Mouse (Mus musculus) midbrain, embryonic 14.5 days (tissue): ENCODE measurements around the gene Plekhm3. TPM values are rescaled to one million over a fixed set of nuclear protein-coding genes. Genes with fewer than 3 reads are reported as not detected.
"Not testable (repeated sequence)": the region's sequence is repeated elsewhere in the genome, so short reads cannot be mapped to it uniquely, and the experiment has no call there.

Experiments used
- ATAC-seq: fragments of 200-750 bp; cut with Nextera tagmentation; 2 replicates; pipeline ENCODE4 v1.8.0; 2017; ENCODE audit warnings: moderate number of reproducible peaks, moderate library complexity; ENCODE audit not compliant: low FRiP score, low TSS enrichment
- DNase-seq: peaks from one replicate; pipeline ENCODE4 v3.0.0-alpha.2; 2015
- H3K27ac ChIP-seq: fragments of 300-500 bp; sonication (generic); replicated peaks from 2 replicates; pipeline ENCODE4 v1.5.1; 2014; ENCODE audit warnings: mild to moderate bottlenecking, low read depth, low read length, moderate library complexity
- H3K27me3 ChIP-seq: fragments of 300-500 bp; sonication (generic); 2 replicates; pipeline ENCODE4 v1.6.1; 2014; ENCODE audit warnings: low read length, control low read depth, mixed read lengths; ENCODE audit not compliant: control insufficient read depth, insufficient read depth
- H3K36me3 ChIP-seq: fragments of 300-500 bp; sonication (generic); 2 replicates; pipeline ENCODE4 v1.6.1; 2014; ENCODE audit warnings: low read length, control low read depth; ENCODE audit not compliant: control insufficient read depth, insufficient read depth
- H3K4me1 ChIP-seq: fragments of 300-500 bp; sonication (generic); 2 replicates; pipeline ENCODE4 v1.6.1; 2014; ENCODE audit warnings: mild to moderate bottlenecking, antibody characterized with exemption, low read length, control low read depth; ENCODE audit not compliant: control insufficient read depth, insufficient read depth
- H3K4me2 ChIP-seq: fragments of 300-500 bp; sonication (generic); 2 replicates; pipeline ENCODE4 v1.6.1; 2014; ENCODE audit warnings: mild to moderate bottlenecking, low read length, moderate library complexity
- H3K4me3 ChIP-seq: fragments of 300-500 bp; sonication (generic); replicated peaks from 2 replicates; pipeline ENCODE4 v1.5.1; 2014; ENCODE audit warnings: low read depth, low read length
- H3K9ac ChIP-seq: fragments of 300-500 bp; sonication (generic); replicated peaks from 2 replicates; pipeline ENCODE4 v1.6.1; 2014; ENCODE audit warnings: mild to moderate bottlenecking, low read length, moderate library complexity
- H3K9me3 ChIP-seq: fragments of 300-500 bp; sonication (generic); 2 replicates; pipeline ENCODE4 v1.6.1; 2016; ENCODE audit warnings: low read length, control low read depth, mixed read lengths; ENCODE audit not compliant: control insufficient read depth
- WGBS: fragments of 180-500 bp; shearing (Covaris S2); extraction: QIAGEN DNeasy Blood & Tissue Kit; methylation state at CpG from one replicate; pipeline ENCODE4 v1.1.7; 2014; 5-methylcytosine and 5-hydroxymethylcytosine counted together
- polyA plus RNA-seq: library from polyadenylated mRNA; unstranded; fragments of >200 nt; fragmentation: Nextera tagmentation; extraction: Ambion mirVana; gene quantifications from 2 replicates; pipeline ENCODE4 v1.2.1, GENCODE M21; 2014

Plekhm3 gene
- polyA plus RNA-seq, 1 experiment from 2014 or later = 11.7 TPM

DNA sequence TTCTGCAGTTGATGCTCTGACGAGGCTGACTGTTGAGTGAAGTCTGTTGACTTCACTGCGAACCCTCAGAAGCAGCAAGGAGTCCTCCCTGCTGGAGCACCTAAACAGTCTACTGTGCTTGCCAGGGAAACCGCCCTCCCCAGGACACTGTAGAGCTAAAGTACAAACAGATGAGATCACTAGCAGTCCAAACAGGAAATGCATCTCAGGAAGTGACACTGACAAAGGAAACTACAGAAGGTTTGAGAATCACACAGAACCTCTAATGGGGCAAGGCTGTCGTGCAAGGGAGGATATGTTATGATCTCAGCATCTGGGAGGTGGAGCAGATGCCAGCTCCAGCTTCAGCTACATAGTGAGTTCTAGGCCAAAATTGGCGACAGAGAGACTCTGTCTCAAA, 14.1 kb upstream of the Plekhm3 start:
- Histone ChIP-seq H3K36me3 (no peaks in the 10 kb centered on the region), H3K4me2 (no peak overlapping the region), H3K27ac (no peak overlapping the region), H3K27me3 (no peaks in the 10 kb centered on the region), H3K4me1 (peaks cover 12% of the 10 kb centered on the region), H3K9me3 (no peaks in the 10 kb centered on the region), H3K9ac (no peak overlapping the region), H3K4me3 (no peak overlapping the region)
- WGBS = 82% methylated on average over 5 of the region's 5 CpGs
- no peak for DNase-seq
- ATAC-seq = no peak

DNA sequence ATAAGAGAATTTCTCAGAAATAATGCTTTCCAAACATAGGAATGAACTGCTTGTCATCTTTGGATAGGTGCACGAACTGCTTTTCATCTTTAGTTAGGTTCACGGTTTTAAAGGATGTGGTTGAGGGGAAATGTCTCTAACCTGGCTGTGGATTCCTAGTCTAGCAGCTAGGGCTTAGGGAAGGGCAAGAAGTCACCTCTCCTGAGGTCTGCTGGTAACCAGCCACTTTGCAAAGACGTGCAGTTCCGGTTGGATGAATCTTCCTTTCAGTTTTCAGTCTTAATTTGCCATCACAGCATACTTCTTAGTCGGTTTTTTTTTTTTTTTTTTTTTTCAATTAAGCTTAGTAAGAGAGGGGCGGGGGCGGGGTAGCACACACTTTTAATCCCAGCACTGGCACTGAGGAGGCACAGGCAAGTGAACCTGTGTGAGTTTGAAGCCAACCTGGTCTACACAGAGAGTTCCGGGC, 431 bp upstream of the Plekhm3 start:
- Histone ChIP-seq H3K4me2 (peak overlapping the region; percentile 63), H3K27me3 (no peaks in the 10 kb centered on the region), H3K27ac (peak overlapping the region; percentile 88), H3K36me3 (no peaks in the 10 kb centered on the region), H3K9ac (peak overlapping the region; percentile 93), H3K9me3 (no peaks in the 10 kb centered on the region), H3K4me3 (peak overlapping the region; percentile 69), H3K4me1 (peaks cover 6% of the 10 kb centered on the region; the same call in 1 of the 2 replicates)
- 41% methylated on average over 8 of the region's 8 CpGs for WGBS
- DNase-seq = no peak
- peak; percentile 48; the same call in 1 of the 2 replicates for ATAC-seq

DNA sequence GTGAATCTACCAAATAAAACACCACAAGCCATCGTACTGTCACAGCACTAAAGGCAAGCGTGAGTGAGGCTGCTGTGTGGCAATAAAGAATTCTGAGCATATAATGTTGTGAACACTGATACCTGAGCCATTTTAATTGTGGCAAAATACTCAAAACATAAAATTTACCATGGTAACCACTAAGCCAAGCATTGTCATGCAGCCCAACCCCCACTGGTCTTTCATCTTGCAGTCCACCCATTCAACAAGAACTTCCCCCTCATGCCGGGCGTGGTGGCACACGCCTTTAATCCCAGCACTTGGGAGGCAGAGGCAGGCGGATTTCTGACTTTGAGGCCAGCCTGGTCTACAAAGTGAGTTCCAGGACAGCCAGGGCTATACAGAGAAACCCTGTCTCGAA, 1.8 kb downstream of the Plekhm3 start:
- not testable (repeated sequence) for H3K4me1 ChIP-seq, H3K9me3 ChIP-seq, H3K36me3 ChIP-seq, ATAC-seq, H3K27ac ChIP-seq, H3K27me3 ChIP-seq, DNase-seq, H3K9ac ChIP-seq, H3K4me2 ChIP-seq, H3K4me3 ChIP-seq
- 87% methylated on average over 7 of the region's 7 CpGs for WGBS

DNA sequence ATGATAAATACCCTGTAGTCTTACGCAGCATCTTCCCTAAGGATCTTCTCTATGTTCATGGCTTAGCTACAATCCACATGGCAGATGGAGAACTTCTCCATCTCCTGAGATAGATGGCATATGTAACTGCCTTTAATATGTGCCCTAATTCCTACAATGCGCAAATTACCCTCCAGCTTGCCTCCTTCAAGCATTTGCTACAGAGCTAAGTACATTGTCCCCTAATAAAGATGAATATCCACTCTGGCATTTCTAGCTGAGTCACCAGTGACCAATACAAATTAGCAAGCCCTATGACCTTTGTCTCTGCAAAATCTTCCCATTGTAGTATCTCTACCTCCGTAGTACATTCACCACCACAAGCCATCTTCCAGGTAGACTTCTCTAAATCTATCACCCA, 6.4 kb downstream of the Plekhm3 start:
- WGBS = 95% methylated on average over 3 of the region's 3 CpGs
- H3K4me2 ChIP-seq = no peak overlapping the region
- no peaks in the 10 kb centered on the region for H3K27me3 ChIP-seq
- no peaks in the 10 kb centered on the region for H3K36me3 ChIP-seq
- H3K4me3 ChIP-seq = no peak overlapping the region
- no peak for ATAC-seq
- H3K9me3 ChIP-seq = no peaks in the 10 kb centered on the region
- H3K9ac ChIP-seq = no peak overlapping the region
- no peak overlapping the region for H3K27ac ChIP-seq
- DNase-seq = no peak
- H3K4me1 ChIP-seq = peaks cover 3% of the 10 kb centered on the region; the same call in 1 of the 2 replicates

DNA sequence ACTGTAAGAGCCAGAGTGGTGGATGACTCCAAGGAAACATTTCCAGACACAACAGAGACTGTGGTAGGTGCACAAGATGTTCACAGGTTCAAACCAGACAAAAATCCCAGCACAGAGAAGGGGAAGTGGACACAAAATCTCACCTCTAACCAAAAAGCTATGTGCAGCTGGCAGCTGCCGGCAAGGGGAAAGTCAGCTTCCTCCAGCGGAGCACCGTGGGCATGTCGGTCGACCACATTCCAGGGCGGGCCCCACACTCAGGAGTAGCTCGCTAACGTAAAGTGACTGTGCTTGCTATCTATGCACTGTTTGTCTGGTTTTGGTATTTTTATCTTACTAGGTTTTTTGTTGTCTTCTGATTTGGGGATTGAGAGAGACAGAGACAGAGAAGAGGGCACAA, 7.2 kb downstream of the Plekhm3 start:
- Histone ChIP-seq H3K4me2 (no peak overlapping the region), H3K4me3 (no peak overlapping the region), H3K27ac (no peak overlapping the region), H3K9ac (no peak overlapping the region), H3K36me3 (no peaks in the 10 kb centered on the region), H3K9me3 (no peaks in the 10 kb centered on the region), H3K27me3 (no peaks in the 10 kb centered on the region), H3K4me1 (0 out of 2 replicates have a peak, but pooled peaks cover 3% of the 10 kb centered on the region)
- DNase-seq = no peak
- WGBS = 95% methylated on average over 8 of the region's 8 CpGs
- no peak for ATAC-seq

DNA sequence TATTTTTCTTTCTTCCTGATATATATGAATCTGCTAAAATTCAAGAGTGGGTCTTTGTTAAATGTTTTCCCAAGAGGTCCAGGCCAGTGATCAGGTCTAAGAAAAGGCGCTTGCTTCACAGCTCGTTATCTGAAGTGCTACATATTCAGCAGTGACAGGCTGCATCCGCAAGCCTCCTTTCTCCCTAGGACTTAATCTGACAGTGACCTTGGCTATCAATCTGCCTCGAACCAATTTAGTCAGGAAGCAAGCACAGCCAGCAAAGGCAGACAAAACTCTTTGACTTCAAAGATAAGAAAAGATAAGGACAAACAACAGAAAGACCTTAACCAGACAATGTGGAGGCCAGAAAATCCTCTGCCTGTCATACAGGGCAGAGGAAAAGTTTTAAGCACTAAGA, 10.5 kb downstream of the Plekhm3 start:
- no peak overlapping the region for H3K4me2 ChIP-seq
- 0 out of 2 replicates have a peak, but pooled peaks cover 3% of the 10 kb centered on the region for H3K4me1 ChIP-seq
- H3K9ac ChIP-seq = no peak overlapping the region
- H3K9me3 ChIP-seq = no peaks in the 10 kb centered on the region
- DNase-seq = peak; percentile 11
- no peak overlapping the region for H3K4me3 ChIP-seq
- no peak overlapping the region for H3K27ac ChIP-seq
- no peaks in the 10 kb centered on the region for H3K36me3 ChIP-seq
- WGBS = 26% methylated on average over 4 of the region's 4 CpGs
- no peak for ATAC-seq
- H3K27me3 ChIP-seq = no peaks in the 10 kb centered on the region

DNA sequence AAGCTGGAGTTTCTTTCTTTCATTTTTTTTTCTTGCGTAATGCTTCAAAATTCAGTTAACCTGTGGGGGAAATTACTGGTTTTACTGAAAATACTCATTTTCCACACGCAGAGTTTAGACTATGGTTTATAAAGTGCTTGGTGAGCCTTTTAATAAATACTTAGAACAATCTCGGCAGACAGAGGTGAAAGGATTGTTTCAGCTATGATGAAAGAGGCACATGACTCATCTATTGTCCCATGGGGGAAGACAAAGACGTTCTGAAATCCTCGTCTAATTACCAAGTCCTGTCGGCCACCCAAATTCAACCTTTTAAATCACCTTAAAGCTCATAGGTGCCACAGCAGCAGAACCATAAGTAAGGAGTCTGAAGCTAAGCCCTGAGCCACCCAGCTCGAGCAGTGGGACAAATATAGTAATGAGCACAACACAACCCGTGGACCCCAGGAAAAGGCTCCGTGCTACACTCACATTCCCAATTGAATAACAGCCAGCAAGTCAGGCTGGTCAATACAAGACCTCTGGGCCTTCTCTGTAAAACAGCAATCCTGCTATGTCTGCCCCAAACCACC, 11.3 kb downstream of the Plekhm3 start:
- Histone ChIP-seq H3K9me3 (no peaks in the 10 kb centered on the region), H3K4me3 (no peak overlapping the region), H3K27ac (no peak overlapping the region), H3K4me2 (no peak overlapping the region), H3K9ac (no peak overlapping the region), H3K4me1 (0 out of 2 replicates have a peak, but pooled peaks cover 3% of the 10 kb centered on the region), H3K27me3 (no peaks in the 10 kb centered on the region), H3K36me3 (no peaks in the 10 kb centered on the region)
- ATAC-seq = no peak
- no peak for DNase-seq
- WGBS = 60% methylated on average over 9 of the region's 9 CpGs

DNA sequence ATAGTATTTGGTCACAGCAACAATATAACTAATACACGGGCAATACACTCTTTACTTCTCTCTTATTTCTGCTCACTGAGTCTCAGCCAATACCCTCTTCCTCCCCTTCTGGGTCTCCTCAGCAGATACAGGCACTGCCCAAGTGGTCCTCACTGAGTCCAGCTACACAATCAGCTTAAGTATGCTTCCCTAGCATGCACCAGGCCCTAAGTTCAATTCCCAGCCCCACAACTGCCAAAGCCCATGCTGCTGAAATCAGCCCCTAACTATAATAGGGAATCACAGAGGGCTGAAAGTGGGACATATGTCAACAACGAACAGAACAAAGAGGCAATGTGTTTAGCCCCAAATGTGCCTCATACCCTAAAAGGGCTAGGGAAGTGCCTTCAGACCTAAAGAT, 11.9 kb downstream of the Plekhm3 start:
- no peak overlapping the region for H3K9ac ChIP-seq
- H3K9me3 ChIP-seq = no peaks in the 10 kb centered on the region
- ATAC-seq (no peak), DNase-seq (no peak)
- H3K4me1 ChIP-seq = 0 out of 2 replicates have a peak, but pooled peaks cover 3% of the 10 kb centered on the region
- H3K4me3 ChIP-seq = no peak overlapping the region
- 89% methylated on average over 2 of the region's 2 CpGs for WGBS
- no peaks in the 10 kb centered on the region for H3K36me3 ChIP-seq
- no peak overlapping the region for H3K27ac ChIP-seq
- no peaks in the 10 kb centered on the region for H3K27me3 ChIP-seq
- no peak overlapping the region for H3K4me2 ChIP-seq

DNA sequence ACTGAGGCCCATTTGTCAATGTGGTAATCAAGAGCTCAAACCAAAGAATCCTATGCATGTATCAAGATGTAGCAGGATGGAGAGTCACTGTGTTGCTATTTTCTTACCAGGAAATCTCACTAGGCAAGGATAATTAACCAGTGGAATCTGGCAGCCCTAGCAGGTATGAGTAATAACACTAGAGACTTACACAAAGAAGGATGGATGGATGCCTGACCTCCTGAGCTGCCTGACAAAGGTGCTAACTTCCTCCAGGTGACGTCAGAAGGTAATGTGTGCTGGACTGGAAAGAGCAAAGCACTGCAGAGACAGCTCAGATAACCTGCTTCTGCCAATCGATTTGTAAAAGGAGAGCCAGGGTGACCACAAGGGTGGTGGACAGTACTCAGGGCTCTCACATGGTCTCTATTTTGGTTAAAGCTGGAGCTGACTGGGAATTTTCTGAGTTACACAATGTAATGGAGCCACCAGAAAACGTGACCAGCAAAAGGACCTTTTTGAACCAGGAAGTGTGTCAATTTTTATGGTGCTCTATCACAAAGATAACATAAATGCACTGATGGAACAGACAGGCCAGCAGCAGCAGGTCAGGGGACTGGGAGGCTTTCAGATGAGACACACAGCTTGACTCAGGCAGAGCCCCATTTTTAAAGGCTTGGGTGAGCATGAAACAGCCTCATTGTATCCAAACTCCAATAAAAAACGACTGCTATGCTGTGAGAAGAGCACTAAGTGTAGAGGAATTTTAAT, 14.4 kb downstream of the Plekhm3 start:
- no peak for DNase-seq
- no peaks in the 10 kb centered on the region for H3K27me3 ChIP-seq
- H3K4me1 ChIP-seq = 0 out of 2 replicates have a peak, but pooled peaks cover 3% of the 10 kb centered on the region
- H3K36me3 ChIP-seq = peaks cover 10% of the 10 kb centered on the region
- no peak overlapping the region for H3K9ac ChIP-seq
- no peak overlapping the region for H3K4me3 ChIP-seq
- ATAC-seq = no peak
- no peak overlapping the region for H3K4me2 ChIP-seq
- WGBS = 69% methylated on average over 4 of the region's 4 CpGs
- H3K27ac ChIP-seq = no peak overlapping the region
- H3K9me3 ChIP-seq = no peaks in the 10 kb centered on the region
